Mouse (Mus musculus) midbrain, embryonic 14.5 days (tissue): ENCODE measurements at regions not wholly inside any gene's neighbourhood (a gene's known extent, or its start where the extent isn't known, plus 50 kb on each side); places are given as distances from the start of the nearest gene placed in this dataset.

Experiments used
- ATAC-seq: fragments of 200-750 bp; cut with Nextera tagmentation; 2 replicates; pipeline ENCODE4 v1.8.0; 2017; ENCODE audit warnings: moderate number of reproducible peaks, moderate library complexity; ENCODE audit not compliant: low FRiP score, low TSS enrichment
- DNase-seq: peaks from one replicate; pipeline ENCODE4 v3.0.0-alpha.2; 2015
- H3K27ac ChIP-seq: fragments of 300-500 bp; sonication (generic); replicated peaks from 2 replicates; pipeline ENCODE4 v1.5.1; 2014; ENCODE audit warnings: mild to moderate bottlenecking, low read depth, low read length, moderate library complexity
- H3K27me3 ChIP-seq: fragments of 300-500 bp; sonication (generic); 2 replicates; pipeline ENCODE4 v1.6.1; 2014; ENCODE audit warnings: low read length, control low read depth, mixed read lengths; ENCODE audit not compliant: control insufficient read depth, insufficient read depth
- H3K36me3 ChIP-seq: fragments of 300-500 bp; sonication (generic); 2 replicates; pipeline ENCODE4 v1.6.1; 2014; ENCODE audit warnings: low read length, control low read depth; ENCODE audit not compliant: control insufficient read depth, insufficient read depth
- H3K4me1 ChIP-seq: fragments of 300-500 bp; sonication (generic); 2 replicates; pipeline ENCODE4 v1.6.1; 2014; ENCODE audit warnings: mild to moderate bottlenecking, antibody characterized with exemption, low read length, control low read depth; ENCODE audit not compliant: control insufficient read depth, insufficient read depth
- H3K4me2 ChIP-seq: fragments of 300-500 bp; sonication (generic); 2 replicates; pipeline ENCODE4 v1.6.1; 2014; ENCODE audit warnings: mild to moderate bottlenecking, low read length, moderate library complexity
- H3K4me3 ChIP-seq: fragments of 300-500 bp; sonication (generic); replicated peaks from 2 replicates; pipeline ENCODE4 v1.5.1; 2014; ENCODE audit warnings: low read depth, low read length
- H3K9ac ChIP-seq: fragments of 300-500 bp; sonication (generic); replicated peaks from 2 replicates; pipeline ENCODE4 v1.6.1; 2014; ENCODE audit warnings: mild to moderate bottlenecking, low read length, moderate library complexity
- H3K9me3 ChIP-seq: fragments of 300-500 bp; sonication (generic); 2 replicates; pipeline ENCODE4 v1.6.1; 2016; ENCODE audit warnings: low read length, control low read depth, mixed read lengths; ENCODE audit not compliant: control insufficient read depth
- WGBS: fragments of 180-500 bp; shearing (Covaris S2); extraction: QIAGEN DNeasy Blood & Tissue Kit; methylation state at CpG from one replicate; pipeline ENCODE4 v1.1.7; 2014; 5-methylcytosine and 5-hydroxymethylcytosine counted together

DNA sequence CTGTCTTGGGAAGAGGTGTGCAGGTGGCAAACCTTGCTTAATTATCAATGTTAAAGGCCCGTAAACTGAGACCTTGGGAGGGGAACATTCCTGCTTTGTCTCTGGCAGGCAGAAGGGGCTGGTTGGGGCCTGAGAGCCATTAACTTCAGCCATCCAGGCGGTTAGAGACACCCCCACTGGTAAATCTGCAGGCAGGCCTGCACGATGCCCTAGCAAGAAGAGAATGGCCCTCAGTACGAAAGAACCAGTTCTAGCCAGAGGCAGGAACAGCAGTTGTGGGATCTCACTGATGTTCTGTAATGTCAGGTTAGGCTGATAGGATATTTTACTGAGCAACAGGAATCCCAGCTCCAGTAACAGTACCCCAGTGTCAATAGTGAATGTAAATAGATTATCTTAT is 70.5 kb downstream of the Apip start:
- ATAC-seq (no peak), DNase-seq (no peak)
- 71% methylated on average over 4 of the region's 4 CpGs for WGBS
- H3K4me3 ChIP-seq: no peak overlapping the region
- no peaks in the 10 kb centered on the region for H3K36me3 ChIP-seq
- no peak overlapping the region for H3K4me2 ChIP-seq
- no peaks in the 10 kb centered on the region for H3K4me1 ChIP-seq
- no peak overlapping the region for H3K27ac ChIP-seq
- H3K9ac ChIP-seq: no peak overlapping the region
- H3K27me3 ChIP-seq: no peaks in the 10 kb centered on the region
- H3K9me3 ChIP-seq: no peaks in the 10 kb centered on the region

- DNase-seq (no peak), ATAC-seq (no peak)
- Histone ChIP-seq H3K4me1 (no peaks in the 10 kb centered on the region), H3K9me3 (no peaks in the 10 kb centered on the region), H3K4me2 (no peak overlapping the region), H3K27me3 (no peaks in the 10 kb centered on the region), H3K4me3 (no peak overlapping the region), H3K27ac (no peak overlapping the region), H3K9ac (no peak overlapping the region), H3K36me3 (no peaks in the 10 kb centered on the region)
- WGBS: 93% methylated on average over 7 of the region's 7 CpGs
Observed at GRCm38 (mm10) chr2:103144420-103144819, 70.9 kb downstream of the Apip start.

GRCm38 (mm10) chr2:103145058-103145457 is 71.6 kb downstream of the Apip start:
- 90% methylated on average over 3 of the region's 3 CpGs for WGBS
- no peak for ATAC-seq

DNA sequence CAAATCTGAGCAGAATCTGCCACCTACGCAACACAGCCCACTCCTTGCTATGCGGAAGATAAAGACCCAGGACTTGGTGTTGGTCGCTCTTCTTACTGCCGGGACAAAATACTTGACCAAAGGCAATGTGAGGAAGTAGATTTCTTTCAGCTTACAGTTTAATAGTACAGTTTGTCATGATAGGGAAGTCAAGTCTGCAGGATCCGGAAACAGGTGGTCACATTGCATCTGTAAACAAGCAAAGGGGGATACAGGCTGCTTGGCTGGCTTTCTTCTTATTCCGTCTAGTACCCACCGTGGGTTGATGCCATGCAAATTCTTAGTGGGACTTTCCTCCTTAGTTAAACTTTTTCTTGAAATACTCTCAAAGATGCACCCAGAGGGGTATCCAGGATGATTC is 72.7 kb downstream of the Apip start:
- DNase-seq (no peak), ATAC-seq (no peak)
- Histone ChIP-seq H3K36me3 (no peaks in the 10 kb centered on the region), H3K27me3 (no peaks in the 10 kb centered on the region), H3K27ac (no peak overlapping the region), H3K9me3 (no peaks in the 10 kb centered on the region), H3K4me3 (no peak overlapping the region), H3K9ac (no peak overlapping the region), H3K4me1 (no peaks in the 10 kb centered on the region), H3K4me2 (no peak overlapping the region)
- WGBS: 95% methylated on average over 7 of the region's 7 CpGs

More at GRCm38 (mm10) chr2:103145058-103145457, 71.6 kb downstream of the Apip start:
- H3K4me3 ChIP-seq: no peak overlapping the region
- no peak overlapping the region for H3K9ac ChIP-seq
- no peaks in the 10 kb centered on the region for H3K36me3 ChIP-seq
- H3K27ac ChIP-seq: no peak overlapping the region
- H3K9me3 ChIP-seq: no peaks in the 10 kb centered on the region
- no peaks in the 10 kb centered on the region for H3K4me1 ChIP-seq
- no peak overlapping the region for H3K4me2 ChIP-seq
- no peaks in the 10 kb centered on the region for H3K27me3 ChIP-seq
- DNase-seq: no peak

- ATAC-seq (no peak), DNase-seq (no peak)
- 94% methylated on average over 1 of the region's 1 CpGs for WGBS
- no peaks in the 10 kb centered on the region for H3K9me3 ChIP-seq
- H3K27me3 ChIP-seq: no peaks in the 10 kb centered on the region
- H3K4me3 ChIP-seq: no peak overlapping the region
- H3K27ac ChIP-seq: no peak overlapping the region
- H3K9ac ChIP-seq: no peak overlapping the region
- H3K36me3 ChIP-seq: no peaks in the 10 kb centered on the region
- H3K4me1 ChIP-seq: no peaks in the 10 kb centered on the region
- no peak overlapping the region for H3K4me2 ChIP-seq
Observed at GRCm38 (mm10) chr2:103153261-103153660, 79.8 kb downstream of the Apip start.

- no peaks in the 10 kb centered on the region for H3K36me3 ChIP-seq
- no peaks in the 10 kb centered on the region for H3K4me1 ChIP-seq
- H3K4me3 ChIP-seq: no peak overlapping the region
- ATAC-seq: no peak
- H3K9me3 ChIP-seq: no peaks in the 10 kb centered on the region
- H3K4me2 ChIP-seq: no peak overlapping the region
- DNase-seq: no peak
- no peaks in the 10 kb centered on the region for H3K27me3 ChIP-seq
- no peak overlapping the region for H3K9ac ChIP-seq
- WGBS: 72% methylated on average over 2 of the region's 2 CpGs
- H3K27ac ChIP-seq: no peak overlapping the region
Observed at GRCm38 (mm10) chr2:103167741-103168140, 94.3 kb downstream of the Apip start.

DNA sequence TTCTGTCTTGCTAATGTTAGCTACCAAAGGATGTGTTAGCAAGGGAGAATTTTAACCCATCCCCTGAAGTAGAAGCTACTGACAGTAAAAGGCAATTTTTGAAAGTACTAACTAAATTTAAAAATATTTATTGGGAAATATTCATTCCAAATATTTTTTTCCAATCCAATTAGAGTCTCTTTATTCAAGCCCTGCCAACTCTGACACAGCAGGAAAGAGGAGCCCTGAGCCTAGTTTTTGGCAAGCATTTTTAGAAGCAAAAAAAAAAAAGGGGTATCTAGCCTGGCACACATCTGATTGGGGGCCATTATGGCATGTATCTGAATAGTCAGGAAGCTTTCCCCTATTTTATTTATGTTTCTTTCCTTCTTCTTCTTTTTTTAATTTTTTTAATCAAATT is 94.8 kb downstream of the Apip start:
- Histone ChIP-seq H3K27me3 (no peaks in the 10 kb centered on the region), H3K4me2 (no peak overlapping the region), H3K9ac (no peak overlapping the region), H3K27ac (no peak overlapping the region), H3K9me3 (no peaks in the 10 kb centered on the region), H3K36me3 (no peaks in the 10 kb centered on the region), H3K4me1 (no peaks in the 10 kb centered on the region), H3K4me3 (no peak overlapping the region)
- ATAC-seq (no peak), DNase-seq (no peak)

DNA sequence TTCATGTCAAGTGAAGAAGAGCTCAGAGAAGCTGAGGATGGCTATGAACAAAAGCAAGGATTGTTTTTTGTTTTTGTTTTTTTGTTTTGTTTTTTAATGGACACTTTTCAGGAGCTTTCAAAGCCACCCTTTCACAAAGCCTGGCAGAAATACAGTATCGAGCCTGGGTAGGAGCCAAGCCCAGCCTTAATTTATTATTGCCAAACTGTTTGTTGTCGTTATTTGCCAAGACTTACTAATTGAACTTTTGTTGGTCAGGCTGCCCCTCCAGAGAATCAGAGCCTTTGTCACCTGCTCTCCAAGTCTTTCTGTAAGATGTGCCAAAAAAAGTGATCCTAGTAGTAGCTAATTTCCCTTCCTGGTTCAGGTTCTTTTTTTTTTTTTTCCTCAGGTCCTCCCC is 103.9 kb downstream of the Apip start:
- H3K9ac ChIP-seq: no peak overlapping the region
- H3K27me3 ChIP-seq: no peaks in the 10 kb centered on the region
- ATAC-seq: no peak
- H3K4me1 ChIP-seq: no peaks in the 10 kb centered on the region
- no peaks in the 10 kb centered on the region for H3K36me3 ChIP-seq
- H3K9me3 ChIP-seq: no peaks in the 10 kb centered on the region
- no peak overlapping the region for H3K4me3 ChIP-seq
- WGBS: 90% methylated on average over 2 of the region's 2 CpGs
- no peak for DNase-seq
- H3K4me2 ChIP-seq: no peak overlapping the region
- no peak overlapping the region for H3K27ac ChIP-seq

DNA sequence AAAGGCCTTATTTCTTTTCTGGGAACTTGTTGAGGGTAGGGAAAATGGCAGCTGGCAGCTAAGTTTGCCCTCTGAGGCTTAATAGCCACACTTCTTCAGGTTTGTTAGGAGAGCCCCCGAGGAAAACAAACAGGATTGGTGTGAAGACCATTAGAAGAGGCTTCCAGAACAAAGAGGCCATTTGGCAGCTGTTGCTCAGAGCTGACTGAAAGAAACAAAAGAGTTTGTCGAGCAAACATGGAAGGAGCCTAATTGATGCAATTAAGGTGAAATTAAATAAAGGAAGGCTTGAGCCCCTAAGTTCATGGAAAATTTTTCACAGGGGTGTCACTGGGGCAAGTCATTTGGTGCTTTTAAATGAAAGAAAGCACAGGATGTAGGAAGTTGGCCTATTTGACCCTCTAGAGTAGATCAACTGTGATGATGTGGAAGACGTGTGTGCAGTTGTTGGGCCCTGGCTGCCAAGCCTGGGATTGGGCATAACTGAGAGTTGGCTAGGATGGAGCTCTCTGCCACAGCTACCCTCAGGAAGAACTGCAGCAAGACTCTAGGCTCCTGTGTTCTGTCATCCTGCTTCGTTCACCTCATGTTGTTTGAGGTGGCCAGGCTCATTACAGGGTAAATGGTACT is 106.9 kb downstream of the Apip start:
- H3K9ac ChIP-seq: no peak overlapping the region
- ATAC-seq (no peak), DNase-seq (no peak)
- H3K27me3 ChIP-seq: no peaks in the 10 kb centered on the region
- H3K4me1 ChIP-seq: no peaks in the 10 kb centered on the region
- H3K36me3 ChIP-seq: no peaks in the 10 kb centered on the region
- no peak overlapping the region for H3K27ac ChIP-seq
- 65% methylated on average over 4 of the region's 4 CpGs for WGBS
- no peak overlapping the region for H3K4me3 ChIP-seq
- H3K4me2 ChIP-seq: no peak overlapping the region
- no peaks in the 10 kb centered on the region for H3K9me3 ChIP-seq
